Mouse (Mus musculus) hindbrain, embryonic 11.5 days (tissue): Measurements from ENCODE around the gene Ankrd65. TPM values are rescaled to one million over a fixed set of nuclear protein-coding genes. Genes with fewer than 3 reads are reported as not detected.
A peak's percentile ranks its signal among the peaks of the same experiment; 100 is the strongest.

Experiments used
- ATAC-seq: fragments of 200-750 bp; cut with Nextera tagmentation; 2 replicates; pipeline ENCODE4 v1.8.0; 2017; ENCODE audit warnings: mild to moderate bottlenecking, moderate TSS enrichment, moderate library complexity; ENCODE audit not compliant: low FRiP score
- DNase-seq: peaks from one replicate; pipeline ENCODE4 v3.0.0-alpha.2; 2015; ENCODE audit warnings: low spot score
- H3K27ac ChIP-seq: fragments of 300-500 bp; sonication (generic); 2 replicates; pipeline ENCODE4 v1.5.1; 2014; ENCODE audit warnings: mild to moderate bottlenecking, low read depth, low read length
- H3K27me3 ChIP-seq: fragments of 300-500 bp; sonication (generic); 2 replicates; pipeline ENCODE4 v1.6.1; 2014; ENCODE audit warnings: mild to moderate bottlenecking, low read length, moderate library complexity, mixed read lengths; ENCODE audit not compliant: control insufficient read depth, insufficient read depth
- H3K36me3 ChIP-seq: fragments of 300-500 bp; sonication (generic); 2 replicates; pipeline ENCODE4 v1.6.1; 2014; ENCODE audit warnings: mild to moderate bottlenecking, low read length, moderate library complexity, mixed read lengths; ENCODE audit not compliant: control insufficient read depth, insufficient read depth
- H3K4me1 ChIP-seq: fragments of 300-500 bp; sonication (generic); replicated peaks from 2 replicates; pipeline ENCODE4 v1.6.1; 2014; ENCODE audit warnings: low read length, mixed read lengths; ENCODE audit not compliant: control insufficient read depth, insufficient read depth
- H3K4me2 ChIP-seq: fragments of 300-500 bp; sonication (generic); replicated peaks from 2 replicates; pipeline ENCODE4 v1.6.1; 2014; ENCODE audit warnings: mild to moderate bottlenecking, low read depth, low read length
- H3K4me3 ChIP-seq: fragments of 300-500 bp; sonication (generic); 2 replicates; pipeline ENCODE4 v1.5.1; 2014; ENCODE audit warnings: low read depth, low read length
- H3K9ac ChIP-seq: fragments of 300-500 bp; sonication (generic); 2 replicates; pipeline ENCODE4 v1.6.1; 2014; ENCODE audit warnings: low read depth, low read length
- H3K9me3 ChIP-seq: fragments of 300-500 bp; sonication (generic); 2 replicates; pipeline ENCODE4 v1.6.1; 2016; ENCODE audit warnings: low read length; ENCODE audit not compliant: control insufficient read depth
- WGBS: fragments of 180-500 bp; shearing (Covaris S2); extraction: QIAGEN DNeasy Blood & Tissue Kit; methylation state at CpG from one replicate; pipeline ENCODE4 v1.1.7; 2014; 5-methylcytosine and 5-hydroxymethylcytosine counted together
- polyA plus RNA-seq: library from polyadenylated mRNA; unstranded; fragments of >200 nt; fragmentation: Nextera tagmentation; extraction: Ambion mirVana; gene quantifications from 2 replicates; pipeline ENCODE4 v1.2.1, GENCODE M21; 2014

The Ankrd65 gene
- polyA plus RNA-seq, 1 experiment from 2014 or later = not detected

GRCm38 (mm10) chr4:155817533-155817932, 27.3 kb downstream of the Ankrd65 start:
- no peaks in the 10 kb centered on the region for H3K9me3 ChIP-seq
- WGBS = 79% methylated on average over 4 of the region's 4 CpGs
- no peak overlapping the region for H3K4me3 ChIP-seq
- DNase-seq = no peak
- no peak overlapping the region for H3K9ac ChIP-seq
- H3K27me3 ChIP-seq = no peaks in the 10 kb centered on the region
- H3K27ac ChIP-seq = no peak overlapping the region
- ATAC-seq = no peak
- peaks cover 7% of the 10 kb centered on the region for H3K4me1 ChIP-seq
- H3K36me3 ChIP-seq = peaks cover 31% of the 10 kb centered on the region
- H3K4me2 ChIP-seq = no peak overlapping the region

- Histone ChIP-seq H3K9me3 (no peaks in the 10 kb centered on the region), H3K36me3 (peaks cover 35% of the 10 kb centered on the region), H3K27ac (no peak overlapping the region), H3K4me2 (no peak overlapping the region), H3K9ac (no peak overlapping the region), H3K4me1 (no peaks in the 10 kb centered on the region), H3K27me3 (no peaks in the 10 kb centered on the region), H3K4me3 (no peak overlapping the region)
- ATAC-seq = no peak
- 91% methylated on average over 7 of the region's 7 CpGs for WGBS
- DNase-seq = peak; percentile 48
Measured at GRCm38 (mm10) chr4:155821025-155821424, 30.8 kb downstream of the Ankrd65 start.

GRCm38 (mm10) chr4:155823443-155823842, 33.2 kb downstream of the Ankrd65 start:
- no peak overlapping the region for H3K4me3 ChIP-seq
- peaks cover 26% of the 10 kb centered on the region for H3K36me3 ChIP-seq
- ATAC-seq (no peak), DNase-seq (no peak)
- H3K27me3 ChIP-seq = no peaks in the 10 kb centered on the region
- no peak overlapping the region for H3K9ac ChIP-seq
- no peak overlapping the region; the same call in 1 of the 2 replicates for H3K27ac ChIP-seq
- H3K4me2 ChIP-seq = no peak overlapping the region
- H3K4me1 ChIP-seq = no peaks in the 10 kb centered on the region
- H3K9me3 ChIP-seq = no peaks in the 10 kb centered on the region
- 95% methylated on average over 16 of the region's 16 CpGs for WGBS

- H3K27me3 ChIP-seq = no peaks in the 10 kb centered on the region
- H3K9ac ChIP-seq = no peak overlapping the region
- DNase-seq = no peak
- no peaks in the 10 kb centered on the region for H3K9me3 ChIP-seq
- H3K27ac ChIP-seq = no peak overlapping the region
- peaks cover 4% of the 10 kb centered on the region; the same call in 1 of the 2 replicates for H3K4me1 ChIP-seq
- WGBS = 92% methylated on average over 4 of the region's 4 CpGs
- no peaks in the 10 kb centered on the region; the same call in 1 of the 2 replicates for H3K36me3 ChIP-seq
- no peak for ATAC-seq
- H3K4me3 ChIP-seq = no peak overlapping the region
- no peak overlapping the region for H3K4me2 ChIP-seq
Measured at GRCm38 (mm10) chr4:155829866-155830265, 39.6 kb downstream of the Ankrd65 start.

- peaks cover 4% of the 10 kb centered on the region; the same call in 1 of the 2 replicates for H3K4me1 ChIP-seq
- H3K36me3 ChIP-seq = no peaks in the 10 kb centered on the region; the same call in 1 of the 2 replicates
- ATAC-seq (no peak), DNase-seq (no peak)
- H3K27me3 ChIP-seq = no peaks in the 10 kb centered on the region
- H3K9me3 ChIP-seq = no peaks in the 10 kb centered on the region
- 60% methylated on average over 8 of the region's 8 CpGs for WGBS
- no peak overlapping the region for H3K9ac ChIP-seq
- H3K4me3 ChIP-seq = peak overlapping the region; percentile 90; the same call in 1 of the 2 replicates
- peak overlapping the region; percentile 97; the same call in 1 of the 2 replicates for H3K4me2 ChIP-seq
- peak overlapping the region; percentile 60; the same call in 1 of the 2 replicates for H3K27ac ChIP-seq
Measured at GRCm38 (mm10) chr4:155830596-155830995, 40.4 kb downstream of the Ankrd65 start.

GRCm38 (mm10) chr4:155831205-155831766, 41.0 kb downstream of the Ankrd65 start, which contains the start of gene Aurkaip1:
TSS of gene Aurkaip1 (plus strand) at chr4:155831272.
- peak; percentile 93 for ATAC-seq
- under 1% methylated on average over 49 of the region's 49 CpGs for WGBS
- peak; percentile 99 for DNase-seq
- peak within 1 kb of the TSS; percentile 90 for H3K4me3 ChIP-seq
- no peaks in the 10 kb centered on the region; the same call in 1 of the 2 replicates for H3K36me3 ChIP-seq
- peak within 1 kb of the TSS; percentile 86 for H3K27ac ChIP-seq
- no peaks in the 10 kb centered on the region for H3K9me3 ChIP-seq
- H3K4me1 ChIP-seq = peaks cover 4% of the 10 kb centered on the region; the same call in 1 of the 2 replicates
- peak within 1 kb of the TSS; percentile 90 for H3K9ac ChIP-seq
- no peaks in the 10 kb centered on the region for H3K27me3 ChIP-seq
- peak within 1 kb of the TSS; percentile 97 for H3K4me2 ChIP-seq

- peak overlapping the region; percentile 97 for H3K4me2 ChIP-seq
- peak overlapping the region; percentile 90 for H3K9ac ChIP-seq
- H3K9me3 ChIP-seq = no peaks in the 10 kb centered on the region
- H3K4me1 ChIP-seq = peaks cover 4% of the 10 kb centered on the region; the same call in 1 of the 2 replicates
- no peak; the same call in 1 of the 2 replicates for ATAC-seq
- DNase-seq = no peak
- 1% methylated on average over 25 of the region's 25 CpGs for WGBS
- no peaks in the 10 kb centered on the region for H3K27me3 ChIP-seq
- H3K36me3 ChIP-seq = no peaks in the 10 kb centered on the region; the same call in 1 of the 2 replicates
- H3K27ac ChIP-seq = peak overlapping the region; percentile 86
- peak overlapping the region; percentile 90 for H3K4me3 ChIP-seq
Measured at GRCm38 (mm10) chr4:155831831-155832230, 41.6 kb downstream of the Ankrd65 start.

GRCm38 (mm10) chr4:155832321-155832720, 42.1 kb downstream of the Ankrd65 start:
- 58% methylated on average over 10 of the region's 10 CpGs for WGBS

GRCm38 (mm10) chr4:155833234-155833633, 43.0 kb downstream of the Ankrd65 start:
- WGBS = 87% methylated on average over 4 of the region's 4 CpGs
- Histone ChIP-seq H3K9ac (no peak overlapping the region), H3K36me3 (no peaks in the 10 kb centered on the region; the same call in 1 of the 2 replicates), H3K9me3 (no peaks in the 10 kb centered on the region), H3K27ac (no peak overlapping the region), H3K4me3 (no peak overlapping the region), H3K4me2 (no peak overlapping the region), H3K27me3 (no peaks in the 10 kb centered on the region), H3K4me1 (peaks cover 4% of the 10 kb centered on the region; the same call in 1 of the 2 replicates)
- DNase-seq (no peak), ATAC-seq (no peak)

More at GRCm38 (mm10) chr4:155832321-155832720, 42.1 kb downstream of the Ankrd65 start:
- DNase-seq (no peak), ATAC-seq (no peak)
- H3K4me3 ChIP-seq = peak overlapping the region; percentile 90
- no peaks in the 10 kb centered on the region for H3K27me3 ChIP-seq
- H3K27ac ChIP-seq = no peak overlapping the region
- H3K4me2 ChIP-seq = peak overlapping the region; percentile 97
- no peaks in the 10 kb centered on the region for H3K9me3 ChIP-seq
- H3K9ac ChIP-seq = peak overlapping the region; percentile 90
- H3K36me3 ChIP-seq = no peaks in the 10 kb centered on the region; the same call in 1 of the 2 replicates
- H3K4me1 ChIP-seq = peaks cover 4% of the 10 kb centered on the region; the same call in 1 of the 2 replicates
